10 mouse cellular contexts compared by ENCODE assay signal in genomic region chr15:62209881-62210481, GRCm38 (mm10).
A peak's percentile ranks its signal among the peaks of the same experiment; 100 is the strongest.
DNase-seq lines count a peak whose midpoint lies in the region; ATAC-seq and TF ChIP-seq lines count a peak whose summit lies in the region.
"Had no signal": no experiment of that assay in that cellular context is flagged by ENCODE, and none has a peak within 500 bp of the region (broad histone marks: within the 10 kb centered on the region; RNA-seq: fewer than 3 reads in every experiment).

No protein-coding gene starts in this region.

- intact Hi-C loops in heart, adult 2 months (cut with DNase I) = no loop called here

- peaks cover 15% of the 10 kb centered on the region for H3K4me1 ChIP-seq in heart, postnatal 0 days (ENCODE audit: control insufficient read depth, insufficient read depth)
- H3K4me1 ChIP-seq in heart, adult 2 months (ENCODE audit: control insufficient read depth, insufficient read depth, low read length) = peaks cover 6% of the 10 kb centered on the region
- H3K4me1 ChIP-seq in limb, embryonic 10.5 days = no peaks in the 10 kb centered on the region
- H3K4me1 ChIP-seq: stomach, embryonic 15.5 days had no signal

- H3K4me3 ChIP-seq in heart, postnatal 0 days (ENCODE audit: low read depth, low read length) = no peak overlapping the region
- no peak overlapping the region for H3K4me3 ChIP-seq in heart, adult 2 months
- H3K4me3 ChIP-seq in limb, embryonic 10.5 days = no peak overlapping the region
- H3K4me3 ChIP-seq: lung, embryonic 15.5 days; stomach, embryonic 15.5 days had no signal

- WGBS in heart, postnatal 0 days = 49% methylated on average over 5 of the region's 5 CpGs
- 62% methylated on average over 5 of the region's 5 CpGs for WGBS in heart, adult 2 months
- 81% methylated on average over 5 of the region's 5 CpGs for WGBS in limb, embryonic 10.5 days

- no peaks in the 10 kb centered on the region for H3K27me3 ChIP-seq in heart, postnatal 0 days (ENCODE audit: control insufficient read depth, insufficient read depth, low read length)
- no peaks in the 10 kb centered on the region for H3K27me3 ChIP-seq in heart, adult 2 months (ENCODE audit: control insufficient read depth, insufficient read depth, low read length)
- no peaks in the 10 kb centered on the region for H3K27me3 ChIP-seq in limb, embryonic 10.5 days (ENCODE audit: low read depth, poor library complexity, severe bottlenecking)
- no peaks in the 10 kb centered on the region for H3K27me3 ChIP-seq in splenic B cell, adult 2 months (ENCODE audit: control insufficient read depth, insufficient read depth, low read length, poor library complexity, severe bottlenecking)
- H3K27me3 ChIP-seq: lung, embryonic 15.5 days; stomach, embryonic 15.5 days had no signal

- TF ChIP-seq POLR2A in heart, adult 2 months (IDR thresholded peaks at IDR 0.05; ENCODE audit: insufficient read depth, low read depth, low read length) = no peak

- no peaks in the 10 kb centered on the region for H3K9me3 ChIP-seq in heart, postnatal 0 days (replicated peaks; ENCODE audit: control insufficient read depth, low read length)
- H3K9me3 ChIP-seq in limb, embryonic 10.5 days (replicated peaks) = no peaks in the 10 kb centered on the region
- H3K9me3 ChIP-seq: lung, embryonic 15.5 days; stomach, embryonic 15.5 days had no signal

- TF ChIP-seq EP300 in heart, postnatal 0 days (IDR thresholded peaks at IDR 0.05; ENCODE audit: low read depth) = no peak
- TF ChIP-seq EP300 in heart, adult 2 months (IDR thresholded peaks at IDR 0.05; ENCODE audit: insufficient read depth, low read depth, low read length) = no peak

- no peak overlapping the region for H3K4me2 ChIP-seq in heart, postnatal 0 days (ENCODE audit: low read depth, low read length)
- H3K4me2 ChIP-seq: lung, embryonic 15.5 days; stomach, embryonic 15.5 days had no signal

- peak; percentile 44; the same call in 1 of the 2 replicates for ATAC-seq in heart, postnatal 0 days (ENCODE audit: insufficient read depth, low read depth)

- H3K79me2 ChIP-seq in heart, adult 2 months (replicated peaks; ENCODE audit: control insufficient read depth, insufficient read depth, low read length) = no peaks in the 10 kb centered on the region

- no peaks in the 10 kb centered on the region for H3K36me3 ChIP-seq in heart, postnatal 0 days (replicated peaks; ENCODE audit: control insufficient read depth, insufficient read depth, low read length)
- no peaks in the 10 kb centered on the region for H3K36me3 ChIP-seq in heart, adult 2 months (ENCODE audit: control insufficient read depth, insufficient read depth, low read length)
- H3K36me3 ChIP-seq in limb, embryonic 10.5 days = no peaks in the 10 kb centered on the region
- no peaks in the 10 kb centered on the region for H3K36me3 ChIP-seq in splenic B cell, adult 2 months (ENCODE audit: control insufficient read depth, insufficient read depth, low read length, poor library complexity, severe bottlenecking)
- H3K36me3 ChIP-seq: lung, embryonic 15.5 days; stomach, embryonic 15.5 days had no signal

- peak; percentile 44 for TF ChIP-seq CTCF in heart, postnatal 0 days (IDR thresholded peaks at IDR 0.05; ENCODE audit: low read depth)
- TF ChIP-seq CTCF in heart, adult 2 months (IDR thresholded peaks at IDR 0.05) = no peak

- no peak overlapping the region for H3K27ac ChIP-seq in heart, postnatal 0 days (ENCODE audit: low read depth)
- H3K27ac ChIP-seq in heart, adult 2 months = no peak overlapping the region
- 0 out of 2 replicates have a peak overlapping the region, but pooled peaks have one; percentile 28 for H3K27ac ChIP-seq in limb, embryonic 10.5 days
- H3K27ac ChIP-seq: lung, embryonic 15.5 days; stomach, embryonic 15.5 days had no signal

- DNase-seq in heart, postnatal 0 days (ENCODE audit: low spot score) = peak; percentile 63
- DNase-seq in heart, adult 2 months = no peak
- peak; percentile 40 to 46 for DNase-seq in spleen, postnatal 36 days (ENCODE audit: low spot score in 2 of 2)
- DNase-seq in spleen, postnatal 4 days (ENCODE audit: low spot score in 2 of 2) = no peak
- peak; percentile 23 for DNase-seq in limb, embryonic 10.5 days (ENCODE audit: low spot score)
- DNase-seq in splenic B cell, adult 2 months (ENCODE audit: low read depth, low spot score) = peak; percentile 73
- no peak for DNase-seq in MN1 (ENCODE audit: low spot score)
- no peak for DNase-seq in layer of hippocampus, postnatal 14 days (ENCODE audit: low spot score in 2 of 2)

- H3K9ac ChIP-seq in heart, postnatal 0 days (replicated peaks; ENCODE audit: low read depth, low read length) = no peak overlapping the region
- H3K9ac ChIP-seq in heart, adult 2 months (ENCODE audit: low read depth, low read length) = no peak overlapping the region
- H3K9ac ChIP-seq: lung, embryonic 15.5 days; stomach, embryonic 15.5 days had no signal

Comparison
In these comparisons a context has a peak if more than half of its experiments do, and no peak if none do; other contexts are left out.
1. DNase-seq: peak in heart, postnatal 0 days (single experiment), spleen, postnatal 36 days (2 of 2), limb, embryonic 10.5 days (single experiment) and splenic B cell, adult 2 months (single experiment); none in heart, adult 2 months (0 of 2), spleen, postnatal 4 days (0 of 2), MN1 (single experiment) and layer of hippocampus, postnatal 14 days (0 of 2).